Mouse (Mus musculus) neural tube, embryonic 12.5 days (tissue): ENCODE results near the gene Mss51. TPM values are rescaled to one million over a fixed set of nuclear protein-coding genes. Genes with fewer than 3 reads are reported as not detected.
A peak's percentile ranks its signal among the peaks of the same experiment; 100 is the strongest.

Experiments
- ATAC-seq: fragments of 200-750 bp; cut with Nextera tagmentation; 2 replicates; pipeline ENCODE4 v1.8.0; 2017; ENCODE audit warnings: low read depth, mild to moderate bottlenecking, moderate TSS enrichment, moderate library complexity; ENCODE audit not compliant: low FRiP score
- H3K27ac ChIP-seq: fragments of 300-500 bp; sonication (generic); 2 replicates; pipeline ENCODE4 v1.5.1; 2016
- H3K27me3 ChIP-seq: fragments of 300-500 bp; sonication (generic); replicated peaks from 2 replicates; pipeline ENCODE4 v1.6.1; 2016; ENCODE audit warnings: mild to moderate bottlenecking
- H3K36me3 ChIP-seq: fragments of 300-500 bp; sonication (generic); 2 replicates; pipeline ENCODE4 v1.6.1; 2016; ENCODE audit warnings: mild to moderate bottlenecking
- H3K4me1 ChIP-seq: fragments of 300-500 bp; sonication (generic); 2 replicates; pipeline ENCODE4 v1.6.1; 2016
- H3K4me2 ChIP-seq: fragments of 300-500 bp; sonication (generic); replicated peaks from 2 replicates; pipeline ENCODE4 v1.6.1; 2016; ENCODE audit warnings: mild to moderate bottlenecking
- H3K4me3 ChIP-seq: fragments of 300-500 bp; sonication (generic); 2 replicates; pipeline ENCODE4 v1.5.1; 2016
- H3K9ac ChIP-seq: fragments of 300-500 bp; sonication (generic); 2 replicates; pipeline ENCODE4 v1.6.1; 2016; ENCODE audit warnings: mild to moderate bottlenecking
- H3K9me3 ChIP-seq: fragments of 300-500 bp; sonication (generic); 2 replicates; pipeline ENCODE4 v1.6.1; 2016; ENCODE audit warnings: mild to moderate bottlenecking
- WGBS: fragments of 180-500 bp; shearing (Covaris S2); methylation state at CpG from one replicate; pipeline ENCODE4 v1.1.7; 2016; 5-methylcytosine and 5-hydroxymethylcytosine counted together
- polyA plus RNA-seq: library from polyadenylated mRNA; unstranded; fragments of >200 nt; fragmentation: Nextera tagmentation; extraction: Ambion mirVana; gene quantifications from 2 replicates; pipeline ENCODE4 v1.2.1, GENCODE M21; 2016

The Mss51 gene
- polyA plus RNA-seq, 1 experiment from 2014 or later = 1.4 TPM

DNA sequence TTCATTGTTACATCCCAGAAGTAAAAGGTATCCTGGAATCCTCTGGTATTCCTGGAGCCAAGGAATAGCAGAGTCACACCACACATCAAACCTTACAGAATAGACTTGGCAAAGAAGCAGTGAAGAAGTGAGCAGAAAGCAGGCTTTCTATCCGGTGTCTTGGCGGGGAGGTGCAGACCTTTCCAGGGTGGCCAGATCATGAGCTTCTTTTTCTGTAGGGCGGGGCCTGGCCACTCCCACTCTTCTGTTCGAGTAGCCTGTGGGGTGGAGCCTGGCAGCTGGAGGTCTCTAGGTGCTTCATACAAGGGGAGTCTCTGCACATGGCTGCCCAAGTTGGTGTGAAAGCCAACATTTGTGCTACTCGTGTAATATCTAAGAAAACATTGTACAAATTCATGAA lies 15.5 kb downstream of the Mss51 start:
- Histone ChIP-seq H3K27ac (no peak overlapping the region), H3K36me3 (peaks cover 13% of the 10 kb centered on the region), H3K9me3 (no peaks in the 10 kb centered on the region), H3K4me3 (no peak overlapping the region), H3K4me1 (peaks cover 8% of the 10 kb centered on the region; the same call in 1 of the 2 replicates), H3K9ac (no peak overlapping the region), H3K27me3 (peaks cover 7% of the 10 kb centered on the region; the same call in 1 of the 2 replicates), H3K4me2 (no peak overlapping the region)
- 21% methylated on average over 5 of the region's 5 CpGs for WGBS
- ATAC-seq = no peak

DNA sequence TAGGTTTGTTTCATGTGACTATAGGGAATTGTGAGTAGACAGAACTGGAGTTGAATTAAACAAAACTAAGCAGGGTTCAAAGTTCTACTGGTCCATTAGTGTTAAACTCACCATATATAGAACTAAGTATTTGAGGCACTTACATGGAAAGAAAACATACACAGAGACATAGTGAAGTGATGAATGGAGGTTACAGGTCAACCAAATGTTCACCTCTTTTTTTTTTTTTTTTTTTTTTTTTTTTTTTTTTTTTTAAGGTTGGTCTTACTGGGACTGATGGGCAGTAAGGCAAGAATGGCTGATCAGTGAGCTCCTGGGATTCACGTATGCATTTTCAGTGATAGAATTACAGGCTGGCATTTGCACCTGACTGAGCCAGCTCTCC lies 16.5 kb downstream of the Mss51 start:
- peaks cover 7% of the 10 kb centered on the region; the same call in 1 of the 2 replicates for H3K27me3 ChIP-seq
- 61% methylated on average over 1 of the region's 1 CpGs for WGBS
- peaks cover 10% of the 10 kb centered on the region for H3K36me3 ChIP-seq
- 0 out of 2 replicates have a peak, but pooled peaks have one; percentile 17 for ATAC-seq
- H3K4me3 ChIP-seq = peak overlapping the region; percentile 59
- 0 out of 2 replicates have a peak overlapping the region, but pooled peaks have one; percentile 54 for H3K9ac ChIP-seq
- no peak overlapping the region for H3K27ac ChIP-seq
- H3K4me1 ChIP-seq = peaks cover 8% of the 10 kb centered on the region; the same call in 1 of the 2 replicates
- H3K9me3 ChIP-seq = no peaks in the 10 kb centered on the region
- H3K4me2 ChIP-seq = peak overlapping the region; percentile 78

DNA sequence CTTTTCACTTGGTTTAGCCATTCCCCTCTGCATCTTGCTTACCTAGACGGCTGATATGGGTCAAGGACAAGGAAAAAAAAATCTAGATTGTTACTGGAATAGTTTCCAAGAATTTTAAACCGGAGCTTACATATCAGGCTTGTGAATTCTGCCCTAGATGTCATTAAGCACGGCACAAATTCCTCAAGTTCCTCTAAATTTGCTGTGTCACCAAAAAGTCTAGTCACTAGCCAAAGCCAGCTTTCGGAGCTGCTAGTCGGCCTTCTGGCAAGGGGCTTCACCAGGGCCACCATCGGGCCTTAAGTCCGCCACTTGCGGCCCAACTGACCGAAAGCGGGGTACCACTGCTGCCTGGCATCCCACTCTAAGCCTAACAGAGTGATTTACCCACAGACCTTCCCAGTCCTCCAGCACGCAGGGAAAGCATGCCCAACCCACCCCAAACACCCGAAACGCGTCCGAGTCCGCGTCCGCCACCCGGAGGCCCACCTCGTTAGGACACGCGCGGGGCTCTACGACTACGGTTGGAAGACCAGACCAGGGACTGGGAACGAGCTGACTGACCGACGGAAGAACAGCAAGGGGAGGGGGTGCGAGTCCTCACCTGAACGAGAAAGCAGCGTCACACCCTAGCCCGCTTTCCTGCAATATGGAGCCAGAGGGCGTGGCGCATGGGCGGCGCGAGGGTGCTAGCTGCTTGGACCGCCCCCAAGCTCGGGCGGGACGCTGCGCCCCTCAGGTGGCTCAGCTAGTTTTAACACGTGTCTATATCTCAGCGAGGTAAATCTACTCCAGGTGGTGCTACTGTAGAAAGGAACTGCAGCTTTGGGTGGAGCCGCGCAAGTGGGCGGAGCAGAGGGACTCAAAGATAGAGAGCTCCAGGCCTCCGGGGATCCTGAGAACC lies 17.2 kb downstream of the Mss51 start, which contains the start of gene Anxa7:
Gene Anxa7 (minus strand): TSS at position 843 of the 904 bp plus-strand sequence.
- Histone ChIP-seq H3K9me3 (no peaks in the 10 kb centered on the region), H3K36me3 (peaks cover 3% of the 10 kb centered on the region; the same call in 1 of the 2 replicates), H3K9ac (peak within 1 kb of the TSS; percentile 54), H3K4me2 (peak within 1 kb of the TSS; percentile 78), H3K4me3 (peak within 1 kb of the TSS; percentile 59), H3K27ac (no peak within 1 kb of the TSS), H3K27me3 (peaks cover 7% of the 10 kb centered on the region; the same call in 1 of the 2 replicates), H3K4me1 (peaks cover 8% of the 10 kb centered on the region; the same call in 1 of the 2 replicates)
- 2% methylated on average over 48 of the region's 48 CpGs for WGBS
- ATAC-seq = peak; percentile 50

DNA sequence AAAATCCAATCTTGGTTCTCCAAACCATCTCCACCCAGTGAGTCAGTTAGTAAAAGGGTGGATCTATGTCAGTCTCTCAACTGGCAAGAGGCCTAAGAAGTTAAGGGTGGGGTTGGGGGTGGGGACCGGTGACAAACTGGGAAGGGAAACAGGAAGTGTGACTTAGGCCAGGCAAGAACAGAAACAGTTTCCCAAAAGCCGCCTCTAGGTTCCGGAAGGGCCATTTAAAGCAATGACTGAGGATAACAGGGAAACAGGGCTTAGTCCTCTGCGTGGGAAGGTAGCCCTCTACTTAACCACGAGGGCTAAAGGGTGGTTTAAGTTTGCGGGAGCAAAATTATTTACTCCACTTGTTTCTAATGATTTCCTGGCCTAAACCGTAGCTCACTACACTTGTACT lies 17.9 kb downstream of the Mss51 start:
- H3K9ac ChIP-seq = no peak overlapping the region
- H3K4me3 ChIP-seq = peak overlapping the region; percentile 59; the same call in 1 of the 2 replicates
- no peak overlapping the region for H3K27ac ChIP-seq
- 15% methylated on average over 7 of the region's 7 CpGs for WGBS
- H3K27me3 ChIP-seq = peaks cover 7% of the 10 kb centered on the region; the same call in 1 of the 2 replicates
- no peak for ATAC-seq
- H3K36me3 ChIP-seq = no peaks in the 10 kb centered on the region
- H3K9me3 ChIP-seq = no peaks in the 10 kb centered on the region
- peak overlapping the region; percentile 78 for H3K4me2 ChIP-seq
- H3K4me1 ChIP-seq = peaks cover 8% of the 10 kb centered on the region; the same call in 1 of the 2 replicates

DNA sequence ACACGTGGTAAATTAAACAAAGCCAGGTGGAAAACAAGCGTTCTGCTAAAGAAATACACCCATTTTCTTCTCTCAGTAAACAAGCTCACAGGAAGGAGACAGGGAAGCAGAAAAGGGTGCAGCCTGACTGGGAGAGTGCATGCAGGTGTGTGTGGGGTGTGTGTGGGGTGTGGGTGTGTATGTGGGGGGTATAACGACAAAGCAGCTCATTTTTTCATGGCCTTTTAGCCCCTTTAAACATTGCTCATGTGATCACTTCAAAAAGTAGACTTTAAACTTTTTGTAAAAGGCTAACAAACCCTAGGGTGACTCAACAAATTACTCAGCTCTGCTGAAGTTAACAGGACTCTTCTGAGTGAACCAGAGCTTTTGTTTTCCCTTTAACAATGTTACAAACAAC lies 18.3 kb downstream of the Mss51 start:
- H3K36me3 ChIP-seq = no peaks in the 10 kb centered on the region
- H3K4me2 ChIP-seq = peak overlapping the region; percentile 78; the same call in 1 of the 2 replicates
- H3K27ac ChIP-seq = no peak overlapping the region
- H3K9ac ChIP-seq = no peak overlapping the region
- peaks cover 8% of the 10 kb centered on the region; the same call in 1 of the 2 replicates for H3K4me1 ChIP-seq
- no peak overlapping the region for H3K4me3 ChIP-seq
- peaks cover 7% of the 10 kb centered on the region; the same call in 1 of the 2 replicates for H3K27me3 ChIP-seq
- H3K9me3 ChIP-seq = no peaks in the 10 kb centered on the region
- ATAC-seq = no peak
- WGBS = 47% methylated on average over 3 of the region's 3 CpGs

DNA sequence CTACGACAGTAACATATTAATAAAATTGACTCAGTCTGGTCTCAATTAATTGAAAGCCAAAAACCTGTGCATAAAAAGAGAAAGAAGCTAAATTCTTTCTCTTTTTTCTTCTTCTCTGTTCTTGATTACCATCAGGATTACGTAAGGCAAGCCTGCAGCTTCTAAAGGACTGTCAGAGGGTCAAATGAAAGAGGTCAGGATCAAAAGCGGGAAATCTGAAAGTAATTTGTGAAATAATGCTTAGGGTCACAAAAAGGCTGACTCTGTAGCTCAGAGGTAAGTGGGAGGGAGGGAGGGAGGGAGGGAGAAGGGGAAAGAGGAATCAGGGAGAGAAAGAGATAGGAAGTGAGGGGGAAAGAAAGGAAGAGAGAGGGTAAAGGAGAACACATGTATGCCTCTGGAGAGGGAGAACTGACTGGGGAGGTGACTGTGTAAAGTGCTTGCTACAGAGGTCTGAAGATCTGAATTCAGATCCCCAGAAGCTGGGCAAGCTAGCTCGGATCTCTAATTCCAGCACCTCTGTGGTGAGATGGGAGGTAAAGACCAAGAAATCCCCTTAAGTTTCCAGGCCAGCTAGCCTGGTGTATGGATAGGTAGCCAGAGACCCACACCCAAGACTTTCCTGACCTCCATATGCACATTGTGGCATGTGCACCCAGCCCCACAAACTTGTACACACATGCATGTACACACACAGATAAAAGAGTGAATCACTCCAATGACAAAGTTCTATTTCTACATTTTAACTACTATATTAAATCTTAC lies 19.3 kb downstream of the Mss51 start:
- Histone ChIP-seq H3K4me1 (peaks cover 8% of the 10 kb centered on the region; the same call in 1 of the 2 replicates), H3K4me2 (no peak overlapping the region), H3K9me3 (no peaks in the 10 kb centered on the region), H3K36me3 (no peaks in the 10 kb centered on the region), H3K27ac (no peak overlapping the region), H3K9ac (no peak overlapping the region), H3K27me3 (peaks cover 7% of the 10 kb centered on the region; the same call in 1 of the 2 replicates), H3K4me3 (no peak overlapping the region)
- no peak for ATAC-seq
- WGBS = 51% methylated on average over 4 of the region's 4 CpGs

DNA sequence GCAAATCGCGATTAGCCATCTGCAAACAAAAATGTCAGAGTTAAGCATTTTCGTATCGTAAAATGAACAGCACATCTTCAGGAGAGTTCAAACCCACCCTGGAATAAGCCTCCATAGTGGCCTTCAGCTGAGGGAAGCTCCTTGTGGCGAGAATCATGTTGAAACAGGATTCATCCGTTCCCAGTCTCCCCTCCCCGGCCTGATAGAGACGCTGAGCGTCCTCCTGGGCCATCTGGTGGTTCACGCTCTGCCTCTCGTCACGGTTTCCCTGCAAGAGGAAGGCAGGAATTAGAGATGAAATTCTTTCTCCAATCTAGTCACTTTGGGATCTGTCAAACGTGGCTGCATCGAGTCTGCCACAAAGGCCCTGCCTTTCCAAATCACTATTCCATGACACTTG lies 36.5 kb downstream of the Mss51 start:
- Histone ChIP-seq H3K9ac (no peak overlapping the region), H3K4me1 (no peaks in the 10 kb centered on the region), H3K27me3 (no peaks in the 10 kb centered on the region), H3K4me2 (no peak overlapping the region), H3K9me3 (no peaks in the 10 kb centered on the region), H3K4me3 (no peak overlapping the region), H3K27ac (no peak overlapping the region), H3K36me3 (no peaks in the 10 kb centered on the region)
- no peak for ATAC-seq
- 82% methylated on average over 14 of the region's 14 CpGs for WGBS

DNA sequence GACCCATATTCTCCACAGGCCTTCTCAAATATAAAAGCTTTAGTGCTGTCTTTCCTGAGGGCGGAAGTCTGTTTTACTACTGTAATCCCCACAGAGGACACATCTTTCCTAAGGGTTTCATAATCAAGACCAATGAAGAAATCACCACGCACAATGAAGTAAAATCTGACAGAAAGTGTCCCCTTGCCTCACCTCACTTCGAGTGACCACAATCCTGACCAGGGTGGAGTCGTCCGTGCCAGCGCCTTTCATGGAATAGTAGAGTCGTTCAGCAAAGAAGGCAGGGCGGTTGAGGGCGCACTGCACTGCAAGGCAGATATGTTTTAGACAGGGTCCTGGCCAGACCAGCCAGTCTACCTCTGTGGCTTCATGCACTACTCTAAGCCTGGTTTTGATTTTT lies 38.3 kb downstream of the Mss51 start:
- H3K36me3 ChIP-seq = no peaks in the 10 kb centered on the region
- no peak overlapping the region for H3K27ac ChIP-seq
- no peaks in the 10 kb centered on the region for H3K9me3 ChIP-seq
- WGBS = 95% methylated on average over 9 of the region's 9 CpGs
- no peak overlapping the region for H3K4me3 ChIP-seq
- H3K9ac ChIP-seq = no peak overlapping the region
- H3K27me3 ChIP-seq = no peaks in the 10 kb centered on the region
- no peak for ATAC-seq
- H3K4me1 ChIP-seq = no peaks in the 10 kb centered on the region
- no peak overlapping the region for H3K4me2 ChIP-seq

DNA sequence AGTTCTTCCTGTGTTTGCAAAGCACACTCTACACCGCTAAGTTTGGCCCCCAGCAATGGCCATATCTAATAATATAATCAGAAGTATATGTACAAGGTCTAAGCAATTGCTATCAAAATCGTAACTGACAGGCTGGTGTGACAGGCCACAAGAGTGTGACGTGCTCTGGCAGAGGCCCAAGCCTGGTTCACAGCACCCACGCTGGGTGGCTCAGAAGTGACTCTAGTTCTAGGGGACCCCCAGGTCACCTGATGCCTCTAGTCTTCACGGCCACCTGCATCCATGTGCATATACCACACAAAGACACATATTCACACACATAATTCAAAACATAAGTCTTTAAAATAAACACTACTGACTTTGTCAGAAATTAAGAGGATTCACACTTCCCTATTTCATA lies 43.8 kb downstream of the Mss51 start:
- Histone ChIP-seq H3K36me3 (no peaks in the 10 kb centered on the region), H3K27ac (no peak overlapping the region), H3K4me1 (no peaks in the 10 kb centered on the region), H3K27me3 (no peaks in the 10 kb centered on the region), H3K9me3 (no peaks in the 10 kb centered on the region), H3K9ac (no peak overlapping the region), H3K4me2 (no peak overlapping the region), H3K4me3 (no peak overlapping the region)
- no peak for ATAC-seq
- 93% methylated on average over 5 of the region's 5 CpGs for WGBS

DNA sequence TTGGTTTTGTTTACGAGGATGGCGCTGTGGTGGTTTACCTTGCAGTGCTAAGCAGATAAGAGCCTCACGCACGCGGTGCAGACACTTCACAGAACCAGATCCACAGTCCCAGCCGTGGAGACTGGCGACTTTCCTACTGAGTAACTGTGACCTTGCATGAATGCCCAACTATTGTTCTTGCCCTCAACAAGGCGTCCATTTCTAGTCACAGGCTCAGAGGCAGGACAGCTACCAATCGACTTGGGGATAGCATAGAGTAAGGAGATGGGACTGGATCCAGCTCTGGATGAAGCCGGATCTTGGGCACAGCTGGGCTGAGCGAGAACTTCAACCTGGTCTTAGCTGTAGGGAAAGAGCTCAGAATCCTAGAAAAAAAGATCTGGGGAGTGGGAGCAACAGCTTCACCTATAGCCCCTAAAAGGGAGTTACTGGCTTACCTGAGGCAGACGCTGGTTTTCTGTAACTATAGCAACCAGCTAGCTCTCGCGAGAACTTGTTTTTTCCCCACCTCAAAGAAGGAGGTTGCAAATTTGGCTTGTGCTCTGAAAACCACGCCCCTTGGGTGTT lies 44.9 kb downstream of the Mss51 start, which contains the start of gene Cfap70:
Gene Cfap70 (minus strand): TSS at position 462 of the 567 bp plus-strand sequence.
- H3K9ac ChIP-seq = peak within 1 kb of the TSS; percentile 29; the same call in 1 of the 2 replicates
- H3K9me3 ChIP-seq = no peaks in the 10 kb centered on the region
- peak; percentile 41; the same call in 1 of the 2 replicates for ATAC-seq
- peak within 1 kb of the TSS; percentile 62 for H3K4me2 ChIP-seq
- no peak within 1 kb of the TSS for H3K27ac ChIP-seq
- 1% methylated on average over 15 of the region's 15 CpGs for WGBS
- H3K4me1 ChIP-seq = no peaks in the 10 kb centered on the region
- H3K4me3 ChIP-seq = peak within 1 kb of the TSS; percentile 27
- no peaks in the 10 kb centered on the region for H3K27me3 ChIP-seq
- no peaks in the 10 kb centered on the region for H3K36me3 ChIP-seq

DNA sequence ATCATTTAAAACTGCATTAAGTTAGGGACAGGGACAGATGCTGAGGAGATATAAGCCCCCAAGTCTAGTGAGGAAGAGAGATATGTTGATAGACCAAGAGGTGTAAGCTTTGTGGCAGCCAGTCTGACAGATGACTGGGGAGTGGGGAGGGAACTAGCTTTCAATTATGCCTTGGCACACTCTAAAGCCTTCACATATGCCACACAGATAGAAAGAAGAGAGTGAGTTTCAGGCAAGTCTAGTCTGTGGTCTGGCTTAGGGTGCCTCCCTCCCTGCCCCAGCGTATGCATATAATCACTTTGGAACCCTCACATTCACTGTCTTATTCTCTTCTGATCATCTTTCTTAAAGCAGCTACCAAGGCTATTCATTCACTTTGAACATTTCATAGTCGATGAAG lies 45.4 kb downstream of the Mss51 start:
- Histone ChIP-seq H3K4me2 (peak overlapping the region; percentile 62), H3K4me3 (peak overlapping the region; percentile 27), H3K4me1 (no peaks in the 10 kb centered on the region), H3K9ac (no peak overlapping the region), H3K27ac (no peak overlapping the region), H3K9me3 (no peaks in the 10 kb centered on the region), H3K36me3 (no peaks in the 10 kb centered on the region), H3K27me3 (no peaks in the 10 kb centered on the region)
- 23% methylated on average over 2 of the region's 2 CpGs for WGBS
- no peak for ATAC-seq
